In genomic region chr17:33991788-33992664, GRCm38 (mm10) we compare ENCODE assay signal across 8 mouse cellular contexts. TPM values are rescaled to one million over a fixed set of nuclear protein-coding genes. Genes with fewer than 3 reads are reported as not detected.
A peak's percentile ranks its signal among the peaks of the same experiment; 100 is the strongest.
DNase-seq lines count a peak whose midpoint lies in the region; ATAC-seq lines count a peak whose summit lies in the region.

No protein-coding gene starts in this region.

- no peak overlapping the region for H3K27ac ChIP-seq in hindbrain, embryonic 16.5 days (ENCODE audit: low read depth, low read length)

- no peak overlapping the region for H3K9ac ChIP-seq in hindbrain, embryonic 16.5 days (ENCODE audit: low read depth, low read length)

- no peak for DNase-seq in frontal cortex, postnatal 25 days (ENCODE audit: low spot score in 2 of 2)
- DNase-seq in urinary bladder, postnatal 36 days (ENCODE audit: low spot score in 2 of 2), result peak; percentile 28 to 29
- DNase-seq in urinary bladder, adult 18-20 months (ENCODE audit: low spot score in 2 of 2), result no peak
- DNase-seq in embryo, embryonic 10.5 days (ENCODE audit: low spot score), result peak; percentile 91
- peak; percentile 79 for DNase-seq in lung, postnatal 14 days
- peak; percentile 54 for DNase-seq in right cerebral cortex, postnatal 14 days

- no peak overlapping the region for H3K4me3 ChIP-seq in hindbrain, embryonic 16.5 days (ENCODE audit: low read length)

- no peaks in the 10 kb centered on the region for H3K27me3 ChIP-seq in hindbrain, embryonic 16.5 days (replicated peaks; ENCODE audit: control insufficient read depth, insufficient read depth, low read length)

- ATAC-seq in frontal cortex, adult (ENCODE audit: low TSS enrichment), result 0 out of 2 replicates have a peak, but pooled peaks have one; percentile 41
- ATAC-seq in hindbrain, embryonic 16.5 days, result peak; percentile 52; the same call in 1 of the 2 replicates

- no peaks in the 10 kb centered on the region for H3K36me3 ChIP-seq in hindbrain, embryonic 16.5 days (ENCODE audit: control insufficient read depth, insufficient read depth, low read length)

- H3K4me1 ChIP-seq in hindbrain, embryonic 16.5 days (ENCODE audit: control insufficient read depth, insufficient read depth, low read depth, low read length), result no peaks in the 10 kb centered on the region

- WGBS in hindbrain, embryonic 16.5 days, result 34% methylated on average over 10 of the region's 10 CpGs

- no peak overlapping the region for H3K4me2 ChIP-seq in hindbrain, embryonic 16.5 days (ENCODE audit: low read length)

- H3K9me3 ChIP-seq in hindbrain, embryonic 16.5 days (ENCODE audit: control insufficient read depth, low read length), result no peaks in the 10 kb centered on the region

RNA-seq across cellular contexts. Expression of gene H2-K1, which starts 8.1 kb away (rescaled TPM):
- 16.6 and 18.8 TPM in 2 replicates for polyA plus RNA-seq in hindbrain, embryonic 16.5 days (2015; fragmentation: Nextera tagmentation; extraction: Ambion mirVana)

RNA-seq across cellular contexts. Expression of gene Ring1, which starts 32.5 kb away (rescaled TPM):
- 17.3 and 18.5 TPM in 2 replicates for polyA plus RNA-seq in hindbrain, embryonic 16.5 days (2015; fragmentation: Nextera tagmentation; extraction: Ambion mirVana)

RNA-seq across cellular contexts. Expression of gene H2-Ke6, which starts 35.8 kb away (rescaled TPM):
- polyA plus RNA-seq in hindbrain, embryonic 16.5 days (2015; fragmentation: Nextera tagmentation; extraction: Ambion mirVana), result 69.5 and 74.1 TPM in 2 replicates

RNA-seq across cellular contexts. Expression of gene Rps18, which starts 36.2 kb away (rescaled TPM):
- polyA plus RNA-seq in hindbrain, embryonic 16.5 days (2015; fragmentation: Nextera tagmentation; extraction: Ambion mirVana), result 695 and 697 TPM in 2 replicates

RNA-seq across cellular contexts. Expression of gene Vps52, which starts 36.4 kb away (rescaled TPM):
- 75.4 and 80.7 TPM in 2 replicates for polyA plus RNA-seq in hindbrain, embryonic 16.5 days (2015; fragmentation: Nextera tagmentation; extraction: Ambion mirVana)

Comparison
In these comparisons a context has a peak if more than half of its experiments do, and no peak if none do; other contexts are left out.
1. DNase-seq: peak in urinary bladder, postnatal 36 days (2 of 2), embryo, embryonic 10.5 days (single experiment), lung, postnatal 14 days (single experiment) and right cerebral cortex, postnatal 14 days (single experiment); none in frontal cortex, postnatal 25 days (0 of 2) and urinary bladder, adult 18-20 months (0 of 2).